Mouse (Mus musculus) forebrain, embryonic 14.5 days (tissue): ENCODE measurements at regions not wholly inside any gene's neighbourhood (a gene's known extent, or its start where the extent isn't known, plus 50 kb on each side); places are given as distances from the start of the nearest gene placed in this dataset.
A peak's percentile ranks its signal among the peaks of the same experiment; 100 is the strongest.

Experiments
- ATAC-seq: fragments of 200-750 bp; cut with Nextera tagmentation; 2 replicates; pipeline ENCODE4 v1.8.0; 2017; ENCODE audit warnings: mild to moderate bottlenecking, moderate library complexity
- DNase-seq: peaks from one replicate; pipeline ENCODE4 v3.0.0-alpha.2; 2015; ENCODE audit warnings: low spot score
- H3K27ac ChIP-seq: fragments of 300-500 bp; sonication (generic); 2 replicates; pipeline ENCODE4 v1.5.1; 2014; ENCODE audit warnings: low read depth, mild to moderate bottlenecking, control low read depth, low read length, moderate library complexity
- H3K27me3 ChIP-seq: fragments of 300-500 bp; sonication (generic); replicated peaks from 2 replicates; pipeline ENCODE4 v1.6.1; 2014; ENCODE audit warnings: low read length, control low read depth, mixed read lengths; ENCODE audit not compliant: control insufficient read depth, insufficient read depth
- H3K36me3 ChIP-seq: fragments of 300-500 bp; sonication (generic); 2 replicates; pipeline ENCODE4 v1.6.1; 2014; ENCODE audit warnings: low read length, control low read depth; ENCODE audit not compliant: control insufficient read depth, insufficient read depth
- H3K4me1 ChIP-seq: fragments of 300-500 bp; sonication (generic); 2 replicates; pipeline ENCODE4 v1.6.1; 2014; ENCODE audit warnings: antibody characterized with exemption, low read length, control low read depth; ENCODE audit not compliant: control insufficient read depth, insufficient read depth
- H3K4me2 ChIP-seq: fragments of 300-500 bp; sonication (generic); 2 replicates; pipeline ENCODE4 v1.6.1; 2014; ENCODE audit warnings: mild to moderate bottlenecking, control low read depth, low read length
- H3K4me3 ChIP-seq: fragments of 300-500 bp; sonication (generic); 2 replicates; pipeline ENCODE4 v1.5.1; 2014; ENCODE audit warnings: low read depth, low read length, control low read depth
- H3K9ac ChIP-seq: fragments of 300-500 bp; sonication (generic); 2 replicates; pipeline ENCODE4 v1.6.1; 2014; ENCODE audit warnings: mild to moderate bottlenecking, low read length, control low read depth, moderate library complexity
- H3K9me3 ChIP-seq: fragments of 300-500 bp; sonication (generic); replicated peaks from 2 replicates; pipeline ENCODE4 v1.6.1; 2016; ENCODE audit warnings: low read length, control low read depth, mixed read lengths; ENCODE audit not compliant: control insufficient read depth
- WGBS: fragments of 180-500 bp; shearing (Covaris S2); extraction: QIAGEN DNeasy Blood & Tissue Kit; methylation state at CpG from one replicate; pipeline ENCODE4 v1.1.7; 2014; 5-methylcytosine and 5-hydroxymethylcytosine counted together

GRCm38 (mm10) chr7:67446606-67447005 is 73.9 kb upstream of the Mef2a start:
- H3K36me3 ChIP-seq: no peaks in the 10 kb centered on the region
- no peak overlapping the region for H3K4me2 ChIP-seq
- H3K27ac ChIP-seq: 0 out of 2 replicates have a peak overlapping the region, but pooled peaks have one; percentile 55
- H3K4me1 ChIP-seq: peaks cover 32% of the 10 kb centered on the region
- 73% methylated on average over 9 of the region's 9 CpGs for WGBS
- DNase-seq (no peak), ATAC-seq (no peak)
- no peaks in the 10 kb centered on the region for H3K9me3 ChIP-seq
- H3K27me3 ChIP-seq: no peaks in the 10 kb centered on the region
- no peak overlapping the region; the same call in 1 of the 2 replicates for H3K9ac ChIP-seq
- no peak overlapping the region for H3K4me3 ChIP-seq

GRCm38 (mm10) chr7:67445203-67446041 is 72.8 kb upstream of the Mef2a start:
- peak overlapping the region; percentile 55; the same call in 1 of the 2 replicates for H3K27ac ChIP-seq
- no peak overlapping the region; the same call in 1 of the 2 replicates for H3K9ac ChIP-seq
- no peaks in the 10 kb centered on the region for H3K36me3 ChIP-seq
- H3K9me3 ChIP-seq: no peaks in the 10 kb centered on the region
- no peaks in the 10 kb centered on the region for H3K27me3 ChIP-seq
- ATAC-seq (0 out of 2 replicates have a peak, but pooled peaks have one; percentile 24), DNase-seq (peak; percentile 47)
- peaks cover 32% of the 10 kb centered on the region for H3K4me1 ChIP-seq
- WGBS: 15% methylated on average over 12 of the region's 12 CpGs
- no peak overlapping the region for H3K4me2 ChIP-seq
- no peak overlapping the region for H3K4me3 ChIP-seq

GRCm38 (mm10) chr7:67444523-67444942 is 71.9 kb upstream of the Mef2a start:
- no peaks in the 10 kb centered on the region for H3K27me3 ChIP-seq
- DNase-seq (peak; percentile 47), ATAC-seq (peak; percentile 50)
- peaks cover 32% of the 10 kb centered on the region for H3K4me1 ChIP-seq
- H3K36me3 ChIP-seq: no peaks in the 10 kb centered on the region
- no peak overlapping the region for H3K27ac ChIP-seq
- no peak overlapping the region for H3K4me2 ChIP-seq
- no peak overlapping the region for H3K9ac ChIP-seq
- no peak overlapping the region for H3K4me3 ChIP-seq
- 70% methylated on average over 3 of the region's 3 CpGs for WGBS
- H3K9me3 ChIP-seq: no peaks in the 10 kb centered on the region

GRCm38 (mm10) chr7:67443666-67444065 is 71.0 kb upstream of the Mef2a start:
- Histone ChIP-seq H3K9ac (0 out of 2 replicates have a peak overlapping the region, but pooled peaks have one; percentile 51), H3K4me3 (no peak overlapping the region), H3K27me3 (no peaks in the 10 kb centered on the region), H3K27ac (no peak overlapping the region; the same call in 1 of the 2 replicates), H3K9me3 (no peaks in the 10 kb centered on the region), H3K36me3 (no peaks in the 10 kb centered on the region), H3K4me2 (no peak overlapping the region; the same call in 1 of the 2 replicates), H3K4me1 (peaks cover 32% of the 10 kb centered on the region)
- 81% methylated on average over 3 of the region's 3 CpGs for WGBS
- ATAC-seq: no peak
- DNase-seq: no peak

GRCm38 (mm10) chr7:67443001-67443555 is 70.4 kb upstream of the Mef2a start:
- DNase-seq (peak; percentile 61), ATAC-seq (peak; percentile 44)
- H3K27ac ChIP-seq: peak overlapping the region; percentile 84
- H3K36me3 ChIP-seq: no peaks in the 10 kb centered on the region
- H3K27me3 ChIP-seq: no peaks in the 10 kb centered on the region
- peak overlapping the region; percentile 20; the same call in 1 of the 2 replicates for H3K4me2 ChIP-seq
- H3K4me3 ChIP-seq: no peak overlapping the region
- 31% methylated on average over 12 of the region's 12 CpGs for WGBS
- H3K4me1 ChIP-seq: peaks cover 32% of the 10 kb centered on the region
- H3K9me3 ChIP-seq: no peaks in the 10 kb centered on the region
- H3K9ac ChIP-seq: peak overlapping the region; percentile 51

- Histone ChIP-seq H3K27me3 (no peaks in the 10 kb centered on the region), H3K4me2 (no peak overlapping the region), H3K9ac (no peak overlapping the region), H3K36me3 (no peaks in the 10 kb centered on the region), H3K4me3 (no peak overlapping the region), H3K4me1 (peaks cover 32% of the 10 kb centered on the region), H3K9me3 (no peaks in the 10 kb centered on the region), H3K27ac (no peak overlapping the region)
- 86% methylated on average over 7 of the region's 7 CpGs for WGBS
- ATAC-seq (no peak), DNase-seq (no peak)
Observed at GRCm38 (mm10) chr7:67442284-67442683, 69.6 kb upstream of the Mef2a start.

- Histone ChIP-seq H3K9me3 (no peaks in the 10 kb centered on the region), H3K4me2 (no peak overlapping the region), H3K9ac (no peak overlapping the region), H3K4me3 (no peak overlapping the region), H3K4me1 (peaks cover 29% of the 10 kb centered on the region), H3K27ac (peak overlapping the region; percentile 21; the same call in 1 of the 2 replicates), H3K27me3 (no peaks in the 10 kb centered on the region), H3K36me3 (no peaks in the 10 kb centered on the region)
- 79% methylated on average over 8 of the region's 8 CpGs for WGBS
- DNase-seq (peak; percentile 84), ATAC-seq (peak; percentile 18; the same call in 1 of the 2 replicates)
Observed at GRCm38 (mm10) chr7:67440806-67441205, 68.1 kb upstream of the Mef2a start.

GRCm38 (mm10) chr7:67437216-67438006 is 64.8 kb upstream of the Mef2a start:
- Histone ChIP-seq H3K9ac (no peak overlapping the region), H3K4me3 (no peak overlapping the region), H3K9me3 (no peaks in the 10 kb centered on the region), H3K36me3 (no peaks in the 10 kb centered on the region), H3K27me3 (no peaks in the 10 kb centered on the region), H3K4me2 (no peak overlapping the region), H3K4me1 (peaks cover 12% of the 10 kb centered on the region), H3K27ac (no peak overlapping the region)
- 89% methylated on average over 8 of the region's 8 CpGs for WGBS
- no peak for DNase-seq
- ATAC-seq: no peak
